Mouse (Mus musculus) intestine, postnatal 0 days (tissue): ENCODE measurements around the gene Bglap3. TPM values are rescaled to one million over a fixed set of nuclear protein-coding genes. Genes with fewer than 3 reads are reported as not detected.

ENCODE experiments used
- ATAC-seq: fragments of 200-750 bp; cut with Nextera tagmentation; 2 replicates; pipeline ENCODE4 v1.8.0; 2017; ENCODE audit warnings: mild to moderate bottlenecking, moderate TSS enrichment, moderate library complexity
- H3K27ac ChIP-seq: fragments of 300-500 bp; sonication (generic); 2 replicates; pipeline ENCODE4 v1.5.1; 2014; ENCODE audit warnings: mild to moderate bottlenecking, low read depth, low read length, moderate library complexity
- H3K27me3 ChIP-seq: fragments of 300-500 bp; sonication (generic); replicated peaks from 2 replicates; pipeline ENCODE4 v1.6.1; 2014; ENCODE audit warnings: low read length, mixed read lengths; ENCODE audit not compliant: control insufficient read depth, insufficient read depth
- H3K36me3 ChIP-seq: fragments of 300-500 bp; sonication (generic); 2 replicates; pipeline ENCODE4 v1.6.1; 2014; ENCODE audit warnings: mild to moderate bottlenecking, moderate library complexity; ENCODE audit not compliant: control insufficient read depth, insufficient read depth
- H3K4me1 ChIP-seq: fragments of 300-500 bp; sonication (generic); replicated peaks from 2 replicates; pipeline ENCODE4 v1.6.1; 2014; ENCODE audit warnings: antibody characterized with exemption, low read length, mixed read lengths; ENCODE audit not compliant: control insufficient read depth, insufficient read depth
- H3K4me2 ChIP-seq: fragments of 300-500 bp; sonication (generic); replicated peaks from 2 replicates; pipeline ENCODE4 v1.6.1; 2014; ENCODE audit warnings: low read depth, mild to moderate bottlenecking, moderate library complexity
- H3K4me3 ChIP-seq: fragments of 300-500 bp; sonication (generic); 2 replicates; pipeline ENCODE4 v1.5.1; 2014; ENCODE audit warnings: low read depth, low read length
- H3K9ac ChIP-seq: fragments of 300-500 bp; sonication (generic); 2 replicates; pipeline ENCODE4 v1.6.1; 2014; ENCODE audit warnings: mild to moderate bottlenecking, low read depth, low read length
- H3K9me3 ChIP-seq: fragments of 300-500 bp; sonication (generic); 2 replicates; pipeline ENCODE4 v1.6.1; 2016; ENCODE audit warnings: mixed run types; ENCODE audit not compliant: control insufficient read depth
- CTCF ChIP-seq: sonication (generic); IDR thresholded peaks from 2 replicates; pipeline ENCODE4 v1.5.1; 2016; ENCODE audit warnings: low read depth, mild to moderate bottlenecking, control low read depth, antibody characterized with exemption, moderate library complexity
- WGBS: fragments of 180-500 bp; shearing (Covaris S2); extraction: QIAGEN DNeasy Blood & Tissue Kit; methylation state at CpG from one replicate; pipeline ENCODE4 v1.1.7; 2014; 5-methylcytosine and 5-hydroxymethylcytosine counted together
- polyA plus RNA-seq: library from polyadenylated mRNA; unstranded; fragments of >200 nt; fragmentation: Nextera tagmentation; extraction: Ambion mirVana; gene quantifications from 2 replicates; pipeline ENCODE4 v1.2.1, GENCODE M21; 2015

The Bglap3 gene
- polyA plus RNA-seq, 1 experiment from 2014 or later: 72.5 TPM

- peaks cover 7% of the 10 kb centered on the region; the same call in 1 of the 2 replicates for H3K27me3 ChIP-seq
- ATAC-seq: no peak
- no peak for TF ChIP-seq CTCF
These were observed 13.0 kb downstream of the Bglap3 start for GRCm38 (mm10) chr3:88359584-88359983.

GRCm38 (mm10) chr3:88354396-88355165, 18.0 kb downstream of the Bglap3 start:
- TF ChIP-seq CTCF: peak; percentile 27; the same call in 1 of the 2 replicates
- 92% methylated on average over 8 of the region's 8 CpGs for WGBS
- Histone ChIP-seq H3K4me2 (no peak overlapping the region), H3K4me1 (no peaks in the 10 kb centered on the region), H3K36me3 (peaks cover 100% of the 10 kb centered on the region), H3K4me3 (no peak overlapping the region), H3K9ac (no peak overlapping the region), H3K27ac (no peak overlapping the region), H3K27me3 (no peaks in the 10 kb centered on the region), H3K9me3 (no peaks in the 10 kb centered on the region)
- ATAC-seq: no peak

More at GRCm38 (mm10) chr3:88359584-88359983, 13.0 kb downstream of the Bglap3 start:
- H3K36me3 ChIP-seq: peaks cover 81% of the 10 kb centered on the region
- H3K27ac ChIP-seq: no peak overlapping the region
- no peak overlapping the region for H3K4me2 ChIP-seq
- no peaks in the 10 kb centered on the region for H3K9me3 ChIP-seq
- no peaks in the 10 kb centered on the region for H3K4me1 ChIP-seq
- WGBS: 79% methylated on average over 5 of the region's 5 CpGs
- no peak overlapping the region for H3K4me3 ChIP-seq
- no peak overlapping the region for H3K9ac ChIP-seq

- Histone ChIP-seq H3K27ac (no peak overlapping the region), H3K4me3 (no peak overlapping the region), H3K9ac (no peak overlapping the region), H3K9me3 (no peaks in the 10 kb centered on the region), H3K36me3 (peaks cover 100% of the 10 kb centered on the region), H3K4me1 (no peaks in the 10 kb centered on the region), H3K27me3 (no peaks in the 10 kb centered on the region), H3K4me2 (no peak overlapping the region)
- WGBS: 80% methylated on average over 9 of the region's 9 CpGs
- ATAC-seq: no peak
- no peak for TF ChIP-seq CTCF
These were observed 19.6 kb downstream of the Bglap3 start for GRCm38 (mm10) chr3:88352907-88353306.

- ATAC-seq: no peak
- WGBS: 91% methylated on average over 13 of the region's 13 CpGs
- H3K4me3 ChIP-seq: no peak overlapping the region
These were observed 21.8 kb downstream of the Bglap3 start for GRCm38 (mm10) chr3:88350732-88351131.

GRCm38 (mm10) chr3:88339006-88339405, 33.5 kb downstream of the Bglap3 start:
- Histone ChIP-seq H3K4me2 (no peak overlapping the region), H3K9ac (no peak overlapping the region), H3K27me3 (no peaks in the 10 kb centered on the region), H3K9me3 (no peaks in the 10 kb centered on the region), H3K4me1 (no peaks in the 10 kb centered on the region), H3K4me3 (no peak overlapping the region), H3K27ac (no peak overlapping the region), H3K36me3 (peaks cover 30% of the 10 kb centered on the region)
- WGBS: 63% methylated on average over 3 of the region's 3 CpGs
- ATAC-seq: no peak
- TF ChIP-seq CTCF: no peak

More at GRCm38 (mm10) chr3:88350732-88351131, 21.8 kb downstream of the Bglap3 start:
- no peak for TF ChIP-seq CTCF
- H3K4me1 ChIP-seq: no peaks in the 10 kb centered on the region
- no peaks in the 10 kb centered on the region for H3K9me3 ChIP-seq
- H3K9ac ChIP-seq: no peak overlapping the region
- peaks cover 99% of the 10 kb centered on the region for H3K36me3 ChIP-seq
- no peak overlapping the region for H3K27ac ChIP-seq
- no peak overlapping the region for H3K4me2 ChIP-seq
- H3K27me3 ChIP-seq: no peaks in the 10 kb centered on the region

- H3K4me2 ChIP-seq: no peak overlapping the region
- WGBS: 84% methylated on average over 7 of the region's 7 CpGs
- no peak overlapping the region for H3K9ac ChIP-seq
- no peaks in the 10 kb centered on the region for H3K4me1 ChIP-seq
- H3K27me3 ChIP-seq: no peaks in the 10 kb centered on the region
- no peak for TF ChIP-seq CTCF
- no peak overlapping the region for H3K27ac ChIP-seq
- H3K9me3 ChIP-seq: no peaks in the 10 kb centered on the region
- H3K36me3 ChIP-seq: peaks cover 23% of the 10 kb centered on the region
- no peak for ATAC-seq
- H3K4me3 ChIP-seq: no peak overlapping the region
These were observed 34.2 kb downstream of the Bglap3 start for GRCm38 (mm10) chr3:88338316-88338715.
